Mouse (Mus musculus) frontal cortex, adult (tissue): ENCODE data around the gene Hcrt.

Experiments used
- ATAC-seq: cut with Nextera tagmentation; 2 replicates; pipeline ENCODE4 v1.9.2; 2017; ENCODE audit warnings: mild to moderate bottlenecking, moderate library complexity, mixed read lengths; ENCODE audit not compliant: low TSS enrichment

Gene Hcrt

GRCm38 (mm10) chr11:100735954-100736745 lies 26.6 kb downstream of the Hcrt start:
- no peak for ATAC-seq

DNA sequence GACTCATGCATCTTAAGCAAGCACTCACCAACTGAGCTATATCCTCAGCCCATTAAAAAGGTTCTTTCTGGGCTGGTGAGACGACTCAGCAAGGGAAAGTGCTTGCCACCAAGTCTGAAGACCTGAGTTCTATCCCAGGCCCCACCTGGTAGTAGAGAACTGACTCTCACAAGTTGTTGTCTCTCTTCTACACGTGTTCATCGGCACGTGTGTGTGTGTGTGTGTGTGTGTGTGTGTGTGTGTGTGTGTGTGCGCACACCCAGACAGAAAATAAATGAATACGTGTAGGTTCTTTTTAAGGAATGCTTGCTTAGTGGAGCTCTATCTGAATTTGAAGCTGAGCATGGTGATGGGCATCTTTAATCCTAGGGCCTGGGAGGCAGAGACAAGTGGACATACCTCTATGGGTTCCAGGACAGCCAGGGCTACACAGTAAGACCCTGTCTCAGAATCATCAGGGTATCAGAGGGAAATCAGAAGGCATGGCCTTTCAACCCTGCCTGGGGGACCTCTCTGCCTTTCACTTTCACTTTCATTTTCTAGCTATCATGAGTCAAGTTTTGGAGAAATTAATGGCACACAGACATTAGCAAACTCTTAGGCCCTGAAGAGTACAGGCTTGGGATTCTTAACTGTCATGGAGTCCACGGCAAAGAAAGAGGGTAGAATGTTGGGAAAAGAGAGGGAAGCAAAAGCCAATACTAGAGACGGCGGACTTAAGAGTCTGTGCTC lies 27.4 kb downstream of the Hcrt start:
- ATAC-seq, result no peak

GRCm38 (mm10) chr11:100730477-100731205 lies 32.1 kb downstream of the Hcrt start:
- ATAC-seq, result no peak

GRCm38 (mm10) chr11:100729976-100730375 lies 32.8 kb downstream of the Hcrt start:
- no peak for ATAC-seq

DNA sequence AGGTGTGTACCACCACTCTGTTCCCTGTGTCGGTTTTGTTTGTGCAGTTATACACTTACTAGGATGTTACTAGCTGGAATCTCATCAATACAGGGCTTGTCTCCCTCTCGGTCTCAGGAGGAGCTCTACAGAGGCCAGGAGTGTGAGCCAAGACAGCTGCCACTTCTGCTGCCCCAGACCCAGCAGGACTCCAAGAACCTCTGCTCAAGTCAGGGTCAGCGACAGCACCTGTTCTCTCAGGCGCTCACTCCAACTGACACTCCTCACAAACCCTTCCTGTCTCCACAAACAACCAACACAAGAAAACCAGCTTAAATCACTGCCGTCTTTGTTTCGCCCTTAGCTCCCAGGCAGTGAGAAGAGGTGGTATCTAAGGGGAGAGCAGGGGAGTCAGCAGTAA lies 34.1 kb downstream of the Hcrt start:
- ATAC-seq, result no peak

- ATAC-seq, result no peak
Observed at GRCm38 (mm10) chr11:100727201-100727600, 35.5 kb downstream of the Hcrt start.

- no peak for ATAC-seq
Observed at GRCm38 (mm10) chr11:100724919-100725512, 37.7 kb downstream of the Hcrt start.

DNA sequence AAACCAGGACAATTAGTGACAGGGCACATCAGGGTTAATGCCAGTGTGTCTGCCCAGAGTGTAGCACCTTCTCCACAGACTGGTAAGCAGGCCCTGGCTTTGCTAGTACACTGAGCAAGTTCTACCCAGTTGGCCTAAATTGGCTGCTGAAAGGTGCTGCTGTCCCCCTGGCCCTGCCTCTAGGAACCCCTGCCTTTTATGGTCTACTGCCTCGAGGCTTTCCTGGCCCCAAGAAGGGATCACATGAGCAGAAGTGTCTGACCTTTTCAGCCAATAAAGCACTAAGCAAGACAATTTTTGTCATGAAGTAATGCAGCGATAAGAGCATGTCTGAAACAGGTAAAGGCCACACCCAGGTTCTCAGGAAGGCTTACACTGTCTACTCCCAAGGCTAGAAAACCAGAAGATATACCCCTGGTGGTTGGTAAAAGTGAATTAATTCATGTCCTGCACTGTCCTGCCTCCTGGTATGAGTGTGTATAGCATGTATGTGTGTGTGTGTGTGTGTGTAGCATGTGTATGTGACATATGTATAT lies 40.2 kb downstream of the Hcrt start:
- ATAC-seq, result no peak

DNA sequence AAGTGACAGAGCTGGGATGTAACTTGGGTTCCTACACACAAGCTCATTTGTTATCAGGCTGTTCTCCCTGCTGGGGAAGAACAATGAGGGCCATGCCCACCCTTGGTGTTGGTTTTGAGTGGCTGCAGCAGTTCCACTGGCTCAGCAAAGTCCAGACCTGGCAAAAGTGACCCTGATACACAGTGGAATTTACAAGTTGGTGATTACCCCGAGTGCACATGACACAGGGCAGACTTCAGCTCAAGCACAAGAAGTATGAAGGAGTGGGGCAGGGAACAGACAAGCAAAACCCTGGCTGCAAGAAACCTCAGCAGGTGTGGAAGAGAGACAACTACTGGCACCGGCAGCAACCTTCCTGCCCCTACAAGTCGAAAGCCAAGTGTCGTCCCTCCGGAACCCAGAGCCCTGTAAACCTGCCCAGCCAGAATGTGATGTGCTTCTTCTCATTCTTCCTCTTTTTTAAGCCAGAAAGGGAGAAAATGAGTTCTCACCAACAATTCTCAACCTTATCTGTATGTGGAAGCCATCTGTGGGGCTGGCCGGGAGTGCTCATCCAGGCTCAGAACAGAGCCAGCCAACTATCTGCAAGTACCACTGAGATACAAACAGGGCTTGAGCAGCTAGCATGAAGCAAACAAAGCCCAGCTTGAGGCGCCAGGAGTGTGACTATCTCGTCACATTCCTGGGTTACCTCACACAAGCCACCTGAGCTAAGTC lies 40.8 kb downstream of the Hcrt start:
- no peak for ATAC-seq

DNA sequence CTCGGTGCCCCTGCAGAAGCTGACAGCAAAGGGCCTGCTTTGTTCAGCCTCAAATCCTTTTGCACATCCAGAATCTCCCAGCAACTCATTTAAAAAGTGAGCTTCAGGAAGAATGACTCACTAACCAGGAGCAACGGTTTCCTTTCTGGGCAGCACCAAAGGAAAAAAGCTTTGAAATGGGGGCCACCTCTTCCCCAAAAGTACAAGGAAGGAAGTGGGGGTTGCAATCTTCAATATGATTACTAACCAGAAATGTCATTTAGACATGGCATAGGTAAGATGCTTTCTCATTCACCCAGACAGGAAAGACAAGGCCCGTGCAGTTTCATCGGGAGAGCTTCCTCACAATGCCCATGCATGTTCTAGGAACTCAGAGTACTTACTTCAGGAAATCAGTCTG lies 41.5 kb downstream of the Hcrt start:
- ATAC-seq, result no peak

DNA sequence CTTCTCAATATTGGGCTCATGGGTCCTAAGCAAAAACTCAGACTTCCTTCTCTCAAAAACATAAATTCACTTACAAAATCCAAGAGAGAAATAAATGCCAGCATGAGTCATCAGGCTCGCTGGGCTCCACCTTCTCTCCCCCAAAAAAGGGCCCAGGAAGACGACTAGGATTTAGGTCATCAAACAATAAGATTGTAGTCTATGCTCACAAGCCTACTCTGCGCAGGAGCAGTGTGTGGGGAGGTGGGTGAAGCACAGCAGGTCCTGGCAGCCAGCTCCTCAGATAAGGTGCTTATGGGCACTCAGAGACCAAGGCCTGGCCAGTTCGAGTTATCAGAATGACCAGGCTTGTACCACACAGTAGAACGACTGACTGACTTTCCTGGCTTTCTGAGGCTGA lies 42.4 kb downstream of the Hcrt start:
- peak; percentile 50; the same call in 1 of the 2 replicates for ATAC-seq

- 0 out of 2 replicates have a peak, but pooled peaks have one; percentile 1 for ATAC-seq
Observed at GRCm38 (mm10) chr11:100719893-100720292, 42.8 kb downstream of the Hcrt start.

DNA sequence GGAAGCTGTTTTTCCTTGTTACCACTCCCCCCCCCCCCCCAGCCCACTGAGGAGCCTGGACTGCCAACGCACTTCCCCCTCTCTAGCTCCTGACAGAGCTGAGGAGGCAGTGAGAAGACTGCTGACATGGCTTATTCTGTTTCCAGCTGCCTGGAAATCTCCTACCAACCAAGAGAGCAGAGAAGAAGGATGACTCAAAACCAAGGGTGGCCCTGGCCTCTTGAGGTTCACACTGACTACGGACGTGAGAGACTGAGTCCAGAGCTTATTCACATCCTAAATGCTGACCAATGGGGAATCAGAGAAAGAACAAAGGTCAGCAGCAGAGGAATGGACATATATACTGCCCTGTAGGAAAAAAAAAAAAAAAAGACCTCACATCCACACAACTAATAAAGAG lies 43.4 kb downstream of the Hcrt start:
- peak; percentile 62 for ATAC-seq

GRCm38 (mm10) chr11:100718866-100719265 lies 43.9 kb downstream of the Hcrt start:
- ATAC-seq, result no peak

- ATAC-seq, result no peak
Observed at GRCm38 (mm10) chr11:100718462-100718861, 44.3 kb downstream of the Hcrt start.

- ATAC-seq, result no peak
Observed at GRCm38 (mm10) chr11:100716649-100717048, 46.1 kb downstream of the Hcrt start.

- ATAC-seq, result no peak
Observed at GRCm38 (mm10) chr11:100714948-100715347, 47.8 kb downstream of the Hcrt start.

- no peak for ATAC-seq
Observed at GRCm38 (mm10) chr11:100714534-100714915, 48.2 kb downstream of the Hcrt start.

DNA sequence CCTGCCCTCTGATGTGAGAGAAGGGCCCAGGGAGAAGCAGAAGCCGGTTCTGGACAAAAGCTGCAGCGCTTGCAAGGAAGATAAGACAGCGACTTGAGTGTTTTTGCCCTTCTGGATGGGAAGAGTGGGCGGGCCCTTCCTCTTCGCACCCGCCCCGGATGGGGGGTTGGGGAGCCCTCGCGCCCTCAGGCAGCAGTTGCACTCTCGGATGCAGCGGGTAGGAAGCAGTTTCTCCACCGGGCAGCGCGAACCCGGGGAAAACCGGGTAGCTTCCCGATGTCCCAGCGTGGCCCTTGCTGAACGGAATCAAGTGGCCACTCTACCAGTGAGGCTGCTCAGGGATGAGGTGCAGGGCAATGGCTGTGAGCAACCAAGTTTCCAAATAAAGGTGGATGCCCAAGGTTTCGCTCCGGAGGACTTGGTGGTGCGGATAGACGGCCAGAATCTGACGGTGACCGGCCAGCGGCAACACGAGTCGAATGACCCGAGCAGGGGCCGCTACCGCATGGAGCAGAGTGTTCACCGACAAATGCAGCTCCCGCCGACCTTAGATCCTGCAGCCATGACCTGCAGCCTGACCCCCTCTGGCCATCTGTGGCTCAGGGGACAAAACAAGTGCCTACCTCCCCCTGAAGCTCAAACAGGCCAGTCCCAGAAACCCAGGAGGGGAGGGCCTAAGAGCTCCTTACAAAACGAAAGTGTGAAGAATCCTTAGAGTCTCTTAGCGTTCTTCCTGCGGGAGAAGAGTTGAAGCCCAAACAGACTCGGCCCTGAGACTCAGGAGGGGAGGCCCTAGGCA lies 48.8 kb downstream of the Hcrt start, which contains the start of gene Hspb9:
Gene Hspb9, plus strand, starts transcription at position 116 of the 799 bp plus-strand sequence.
- ATAC-seq, result peak; percentile 26; the same call in 1 of the 2 replicates

DNA sequence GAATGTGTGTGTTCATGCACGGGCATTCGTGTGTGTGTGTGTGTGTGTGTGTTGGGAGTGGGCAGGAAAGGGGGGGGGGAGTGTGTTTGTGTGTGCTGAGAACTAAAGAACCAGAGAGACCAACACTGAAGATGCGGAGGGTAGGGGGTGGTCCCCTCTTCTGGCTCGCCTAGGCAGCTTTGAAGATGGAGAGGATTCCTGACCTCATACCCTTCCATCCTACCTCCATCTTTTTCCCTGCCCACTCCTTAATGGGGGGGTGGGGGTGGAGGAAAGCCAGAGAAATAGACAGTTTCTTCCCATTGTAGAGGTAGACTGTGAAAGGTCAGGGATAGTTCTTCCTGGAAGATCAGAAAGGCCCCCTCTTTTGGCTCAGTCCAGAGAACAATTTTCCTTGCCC lies 49.6 kb downstream of the Hcrt start:
- no peak for ATAC-seq
